Mouse (Mus musculus) cerebellum, adult 9-10 months (tissue): ENCODE results near the gene Otulin.
A peak's percentile ranks its signal among the peaks of the same experiment; 100 is the strongest.

ENCODE experiments used
- DNase-seq: peaks from one replicate; pipeline ENCODE4 v3.0.0; 2022

Gene Otulin

GRCm38 (mm10) chr15:27656626-27657025 is 26.1 kb upstream of the Otulin start:
- DNase-seq: no peak

GRCm38 (mm10) chr15:27655015-27655414 is 24.5 kb upstream of the Otulin start:
- no peak for DNase-seq

DNA sequence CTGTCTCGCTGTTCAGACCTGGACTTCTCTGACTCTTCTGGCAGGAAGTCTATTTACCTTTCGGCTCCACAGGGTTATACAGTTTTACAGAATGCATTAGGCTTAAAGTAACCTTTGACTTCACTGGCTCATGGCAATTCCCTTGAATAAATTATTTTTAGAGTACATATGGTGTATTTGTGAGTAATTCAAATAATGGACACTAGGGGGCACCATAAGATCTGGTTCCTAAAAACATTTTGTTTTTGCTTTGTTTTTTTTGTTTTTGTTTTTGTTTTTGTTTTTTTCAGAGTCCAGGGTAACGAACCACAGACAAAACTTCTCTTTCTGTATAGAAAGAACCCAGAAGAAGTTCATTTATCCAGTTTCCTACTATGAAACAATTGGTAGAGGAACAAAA is 17.2 kb upstream of the Otulin start:
- peak; percentile 41 for DNase-seq

DNA sequence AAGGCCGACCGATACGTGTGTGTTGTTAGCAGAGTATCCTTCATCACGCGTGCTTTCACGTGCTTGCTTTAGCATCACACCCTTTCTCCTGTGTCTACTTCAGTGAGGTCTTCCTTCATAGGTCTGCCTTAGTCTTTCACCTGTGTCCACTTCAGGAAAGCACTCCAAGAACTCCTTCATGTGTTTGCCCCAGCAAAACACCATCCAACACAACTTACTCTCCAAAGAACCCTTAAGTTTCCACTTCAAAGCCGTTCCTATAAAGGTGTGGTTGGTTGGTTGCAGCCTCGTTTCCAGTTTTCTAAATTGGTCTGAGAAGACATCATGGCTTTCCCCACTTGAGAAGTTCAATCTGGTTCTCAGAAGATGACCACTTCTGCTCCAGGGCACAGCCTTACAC is 16.2 kb upstream of the Otulin start:
- DNase-seq: no peak

DNA sequence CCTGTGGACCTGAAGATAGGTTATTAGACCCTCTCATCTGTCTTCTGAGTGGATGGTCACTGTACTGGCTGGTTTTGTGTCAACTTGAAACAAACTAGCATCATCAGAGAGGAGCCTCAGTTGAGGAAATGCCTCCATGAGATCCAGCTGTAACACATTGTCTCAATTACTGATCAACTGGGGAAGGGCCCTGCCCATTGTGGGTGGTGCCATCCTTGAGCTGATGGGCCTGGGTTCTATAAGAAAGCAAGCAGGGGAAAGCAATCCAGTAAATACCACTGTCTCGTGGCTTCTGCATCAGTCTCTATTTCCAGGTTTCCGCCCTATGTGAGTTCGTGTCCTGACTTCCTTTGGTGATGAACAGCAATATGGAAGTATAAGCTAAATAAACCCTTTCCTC is 14.8 kb upstream of the Otulin start:
- DNase-seq: no peak

DNA sequence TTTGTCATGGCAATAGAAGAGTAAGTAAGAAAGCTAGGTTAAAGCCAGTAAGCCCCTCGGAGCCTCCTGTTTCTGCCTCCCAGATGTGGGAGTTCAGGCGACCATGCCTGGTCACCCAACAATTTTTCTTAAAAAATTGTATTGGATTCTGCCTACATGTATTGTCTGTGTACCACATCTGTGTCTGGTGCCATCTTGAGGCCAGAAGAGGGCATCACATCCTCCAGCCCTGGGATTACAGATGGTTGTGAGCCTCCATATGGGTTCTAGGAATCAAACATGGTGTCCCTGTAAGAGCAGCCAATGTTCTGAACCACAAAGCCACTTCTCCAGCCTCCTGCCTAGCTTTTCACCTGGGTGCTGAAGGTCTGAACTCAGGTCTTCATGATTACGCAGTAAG is 12.4 kb upstream of the Otulin start:
- DNase-seq: peak; percentile 63

- DNase-seq: no peak
Observed at GRCm38 (mm10) chr15:27641171-27641570, 10.7 kb upstream of the Otulin start.

- no peak for DNase-seq
Observed at GRCm38 (mm10) chr15:27633941-27634900, 3.7 kb upstream of the Otulin start.

DNA sequence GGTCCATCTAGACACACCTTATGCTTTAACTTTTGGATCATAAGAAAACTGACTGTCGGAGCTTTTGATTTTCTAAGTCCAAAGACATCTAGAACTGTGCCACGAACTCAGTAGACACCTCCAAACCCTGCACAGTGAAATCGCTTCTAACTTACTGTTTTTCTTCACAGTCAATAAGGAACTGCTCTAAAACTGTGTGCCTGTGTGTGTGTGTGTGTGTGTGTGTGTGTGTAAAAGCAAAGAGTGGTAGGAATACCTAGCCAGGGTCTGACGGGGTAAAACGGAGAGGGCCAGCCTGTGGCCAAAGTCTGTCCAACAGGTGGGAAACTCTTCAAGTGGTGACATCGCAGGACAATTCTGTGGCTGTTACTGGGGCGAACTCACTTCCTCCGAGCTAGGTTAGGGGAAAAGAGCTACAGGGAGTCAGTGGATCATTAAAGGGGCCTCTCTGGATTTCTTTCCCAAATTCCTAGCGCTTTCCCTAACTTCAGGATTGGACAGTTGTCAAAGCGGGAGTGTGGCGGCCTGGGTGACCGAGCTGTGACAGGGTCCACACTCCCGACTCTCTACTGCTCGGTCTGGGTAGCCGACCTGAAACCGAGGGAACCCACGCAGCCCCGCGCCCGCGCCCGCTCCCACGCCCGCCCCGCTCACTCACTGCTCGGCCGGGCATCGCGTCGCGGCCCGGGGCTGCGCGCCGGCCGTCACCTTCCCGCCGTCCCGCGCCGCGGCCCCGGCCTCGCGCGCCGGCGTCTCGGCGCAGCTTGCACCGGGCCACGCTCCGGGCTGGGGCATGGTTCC is 493 bp downstream of the Otulin start:
- no peak for DNase-seq

DNA sequence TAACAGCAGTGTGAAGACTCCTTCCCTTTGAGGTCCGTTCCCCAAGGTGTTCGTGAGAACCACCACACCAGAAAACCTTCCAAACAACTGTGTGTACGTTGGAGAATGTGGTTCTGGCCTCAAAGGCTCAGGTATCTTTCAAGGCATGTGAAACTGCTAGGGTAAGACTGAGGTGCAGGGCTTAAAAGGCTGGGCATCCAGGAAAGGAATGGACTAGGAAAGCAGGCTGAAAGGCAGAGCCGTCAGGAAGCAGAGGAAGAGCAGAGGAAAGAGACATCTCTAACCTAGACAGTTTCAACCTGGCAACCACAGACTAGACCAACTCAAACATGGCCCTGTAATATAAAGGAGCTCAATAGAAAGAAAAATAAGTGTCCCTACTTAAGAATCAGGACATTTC is 1.4 kb downstream of the Otulin start:
- DNase-seq: no peak

DNA sequence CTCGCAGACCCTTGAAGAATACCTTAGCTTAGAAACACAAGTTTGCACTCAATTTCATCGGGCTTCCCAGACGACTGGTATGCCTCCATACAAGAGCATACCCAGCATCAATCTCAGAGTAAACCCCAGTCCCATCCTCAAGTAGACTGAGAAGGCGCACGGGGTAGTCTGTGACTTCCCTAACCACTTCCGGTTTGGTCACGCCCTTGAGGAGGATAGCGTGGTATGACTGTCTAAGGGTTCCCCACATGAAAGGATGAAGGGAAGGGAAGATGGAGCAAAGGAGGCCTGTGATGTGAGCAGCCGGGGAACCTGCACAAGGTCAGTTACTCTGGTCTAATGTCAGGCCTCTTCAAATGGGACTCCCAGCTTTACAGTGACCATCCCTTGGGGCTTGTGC is 2.7 kb downstream of the Otulin start:
- DNase-seq: no peak

DNA sequence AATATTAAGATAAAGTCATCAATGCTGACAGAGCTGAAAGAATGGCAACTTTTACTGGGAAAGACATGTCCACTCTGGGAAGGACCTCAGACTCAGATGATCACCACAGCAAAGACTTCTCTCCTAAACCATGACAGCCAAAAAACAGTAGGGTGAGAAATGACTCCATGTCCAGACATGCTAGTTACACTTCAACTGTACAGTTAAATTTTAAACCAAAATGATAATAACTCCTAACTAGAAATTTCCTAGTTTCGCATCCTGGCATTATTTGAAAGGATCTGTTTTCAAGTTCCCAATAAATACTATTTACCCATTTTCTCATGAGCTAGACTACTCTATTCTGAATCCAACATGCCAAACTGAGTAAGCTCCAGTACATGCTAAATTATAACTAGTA is 4.2 kb downstream of the Otulin start:
- no peak for DNase-seq

GRCm38 (mm10) chr15:27625890-27626255 is 4.6 kb downstream of the Otulin start:
- DNase-seq: no peak

GRCm38 (mm10) chr15:27625014-27625889 is 5.2 kb downstream of the Otulin start:
- peak; percentile 56 for DNase-seq

DNA sequence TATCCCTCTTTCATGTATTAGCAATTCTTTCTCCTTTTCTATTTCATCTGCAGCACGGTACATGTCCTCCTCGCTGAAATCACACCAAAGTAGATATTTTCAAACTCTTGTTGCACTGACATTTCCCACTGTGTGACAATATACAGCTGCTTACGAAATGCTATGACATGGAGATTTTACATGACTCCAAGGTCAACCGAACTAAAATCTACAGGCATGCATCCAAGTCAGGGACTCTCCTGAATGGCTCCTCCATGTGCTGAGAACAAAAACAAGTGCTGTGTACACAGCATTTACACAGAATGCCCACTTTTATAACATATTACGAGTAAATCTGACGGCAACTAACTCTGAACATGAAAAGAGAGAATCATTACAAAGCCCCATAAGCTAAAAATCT is 7.2 kb downstream of the Otulin start:
- DNase-seq: no peak

DNA sequence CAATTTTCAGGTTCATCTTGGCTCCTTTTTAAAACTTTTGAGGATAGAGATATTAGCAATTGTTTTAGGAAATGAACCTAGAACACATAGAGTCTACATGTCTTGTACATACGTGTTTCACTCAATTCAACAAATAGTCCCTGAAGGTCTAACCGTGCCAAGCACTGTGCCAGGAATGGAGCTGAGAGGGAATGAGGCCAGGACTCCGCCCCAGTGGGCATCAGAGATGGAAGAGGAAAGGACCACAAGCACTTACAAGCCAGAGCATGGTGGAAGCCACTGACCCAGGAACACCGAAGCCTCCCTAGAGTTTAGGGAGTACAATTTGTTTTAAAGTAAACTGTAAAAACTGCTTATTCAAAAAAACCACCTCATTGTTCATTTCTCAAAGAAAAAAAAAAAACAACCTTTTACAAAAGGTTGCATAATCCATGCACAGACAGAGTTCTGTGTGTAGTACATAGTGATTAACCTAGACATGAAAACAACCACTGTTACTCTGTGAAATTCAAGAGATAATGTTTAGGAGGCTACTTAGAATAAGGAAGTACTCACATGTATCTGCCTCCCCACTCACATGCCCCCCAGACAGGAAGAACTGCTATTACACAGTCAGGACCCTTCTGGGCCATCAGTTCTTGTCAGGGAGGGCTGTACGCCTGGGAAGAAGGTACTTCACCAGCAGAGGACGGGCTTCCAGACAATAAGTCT is 9.9 kb downstream of the Otulin start:
- DNase-seq: no peak

- no peak for DNase-seq
Observed at GRCm38 (mm10) chr15:27619683-27620082, 10.8 kb downstream of the Otulin start.

GRCm38 (mm10) chr15:27618778-27619533 is 11.5 kb downstream of the Otulin start:
- no peak for DNase-seq

- DNase-seq: no peak
Observed at GRCm38 (mm10) chr15:27617227-27617626, 13.3 kb downstream of the Otulin start.

DNA sequence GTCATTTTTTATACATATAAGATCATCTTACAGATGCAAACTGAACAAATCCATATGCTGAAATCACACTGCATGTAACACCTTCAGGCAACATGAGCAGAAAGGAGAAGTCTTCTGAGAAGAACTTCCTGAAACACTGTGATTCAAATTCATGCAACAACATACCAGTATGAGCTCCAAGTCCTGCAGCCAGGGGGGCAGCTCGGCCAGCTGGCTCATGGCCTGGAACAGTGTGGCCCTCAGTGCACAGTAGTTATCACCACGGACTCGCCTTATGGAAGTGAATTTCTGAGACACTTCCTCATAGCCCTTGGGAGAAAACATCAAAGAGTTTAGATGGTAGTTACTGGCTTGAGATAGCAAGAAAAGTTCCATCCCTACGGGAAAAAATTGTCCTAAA is 14.3 kb downstream of the Otulin start:
- peak; percentile 73 for DNase-seq

- no peak for DNase-seq
Observed at GRCm38 (mm10) chr15:27613255-27613654, 17.2 kb downstream of the Otulin start.
